Mouse (Mus musculus) G1E (cell line): ENCODE results near the gene Sst. TPM values are rescaled to one million over a fixed set of nuclear protein-coding genes. Genes with fewer than 3 reads are reported as not detected.

Source experiments
- ATAC-seq: 2 replicates; pipeline ENCODE4 v1.8.0; 2016; ENCODE audit warnings: mild to moderate bottlenecking; ENCODE audit not compliant: insufficient number of reproducible peaks, poor library complexity, low FRiP score, severe bottlenecking; ENCODE audit errors: extremely low read depth
- DNase-seq: peaks from one replicate; pipeline ENCODE4 v3.0.0; 2012; ENCODE audit warnings: low spot score
- H3K27me3 ChIP-seq: 2 replicates; pipeline ENCODE4 v1.6.1; 2012; ENCODE audit warnings: mild to moderate bottlenecking, low read length, inconsistent platforms; ENCODE audit not compliant: insufficient read depth
- H3K36me3 ChIP-seq: replicated peaks from 2 replicates; pipeline ENCODE3; 2012; ENCODE audit warnings: mild to moderate bottlenecking, inconsistent platforms
- H3K4me1 ChIP-seq: 2 replicates; pipeline ENCODE4 v1.6.1; 2012; ENCODE audit warnings: low read depth, low read length, inconsistent platforms, mixed read lengths; ENCODE audit not compliant: insufficient read depth
- H3K4me3 ChIP-seq: 2 replicates; pipeline ENCODE4 v1.5.1; 2012; ENCODE audit warnings: low read depth, mild to moderate bottlenecking, inconsistent platforms, low read length, moderate library complexity, mixed read lengths
- H3K9me3 ChIP-seq: replicated peaks from 2 replicates; pipeline ENCODE4 v1.6.1; 2012; ENCODE audit warnings: inconsistent platforms
- CTCF ChIP-seq: IDR thresholded peaks from 2 replicates; pipeline ENCODE4 v1.5.1; 2012; ENCODE audit warnings: low read depth, low read length, inconsistent platforms, mixed read lengths
- GATA1 ChIP-seq: IDR thresholded peaks from 2 replicates; pipeline ENCODE4 v1.6.1; 2012; ENCODE audit warnings: borderline replicate concordance, low read length, inconsistent platforms, mixed read lengths
- GATA2 ChIP-seq: IDR thresholded peaks from 2 replicates; pipeline ENCODE4 v1.6.1; 2012; ENCODE audit warnings: low read depth, low read length, inconsistent platforms, borderline replicate concordance
- POLR2AphosphoS5 ChIP-seq: IDR thresholded peaks from 2 replicates; pipeline ENCODE4 v1.6.1; 2012; ENCODE audit warnings: low read depth, low read length, inconsistent platforms; ENCODE audit not compliant: insufficient replicate concordance
- TAL1 ChIP-seq: conservative IDR thresholded peaks from 2 replicates; pipeline ENCODE4 v1.6.1; 2012; ENCODE audit warnings: low read depth, low read length, inconsistent platforms, mixed read lengths
- polyA plus RNA-seq: library from polyadenylated mRNA; stranded (reverse); fragments of >175 nt; gene quantifications from 2 replicates; pipeline ENCODE4 v1.2.3, GENCODE M21; 2012
- total RNA-seq, 2 experiments: library from RNA; stranded (forward) in 1 of 2; stranded (reverse) in 1 of 2; fragments of 200-1000 nt in 1 of 2; fragments of >200 nt in 1 of 2; fragmentation: Nextera tagmentation in 1 of 2; gene quantifications; 2 replicates each; pipeline ENCODE4 v1.2.3; 2014 to 2017

The Sst gene
- total and polyA plus RNA-seq, 3 experiments: not detected

- TF ChIP-seq POLR2AphosphoS5: no peak
- no peak for TF ChIP-seq TAL1
- TF ChIP-seq CTCF: no peak
- no peak for TF ChIP-seq GATA1
- TF ChIP-seq GATA2: no peak
- no peak overlapping the region for H3K4me3 ChIP-seq
- H3K9me3 ChIP-seq: peaks cover 19% of the 10 kb centered on the region
- H3K4me1 ChIP-seq: no peaks in the 10 kb centered on the region
- H3K27me3 ChIP-seq: no peaks in the 10 kb centered on the region
- no peak for DNase-seq
- H3K36me3 ChIP-seq: no peaks in the 10 kb centered on the region
- no peak for ATAC-seq
Measured at GRCm38 (mm10) chr16:23890151-23890550, 607 bp downstream of the Sst start.

GRCm38 (mm10) chr16:23887910-23888579, 2.7 kb downstream of the Sst start:
- Histone ChIP-seq H3K36me3 (no peaks in the 10 kb centered on the region), H3K27me3 (no peaks in the 10 kb centered on the region), H3K9me3 (peaks cover 21% of the 10 kb centered on the region), H3K4me1 (no peaks in the 10 kb centered on the region), H3K4me3 (no peak overlapping the region)
- DNase-seq: no peak
- no peak for ATAC-seq
- no peak for TF ChIP-seq POLR2AphosphoS5
- no peak for TF ChIP-seq GATA2
- TF ChIP-seq GATA1: no peak
- TF ChIP-seq CTCF: no peak
- TF ChIP-seq TAL1: no peak

DNA sequence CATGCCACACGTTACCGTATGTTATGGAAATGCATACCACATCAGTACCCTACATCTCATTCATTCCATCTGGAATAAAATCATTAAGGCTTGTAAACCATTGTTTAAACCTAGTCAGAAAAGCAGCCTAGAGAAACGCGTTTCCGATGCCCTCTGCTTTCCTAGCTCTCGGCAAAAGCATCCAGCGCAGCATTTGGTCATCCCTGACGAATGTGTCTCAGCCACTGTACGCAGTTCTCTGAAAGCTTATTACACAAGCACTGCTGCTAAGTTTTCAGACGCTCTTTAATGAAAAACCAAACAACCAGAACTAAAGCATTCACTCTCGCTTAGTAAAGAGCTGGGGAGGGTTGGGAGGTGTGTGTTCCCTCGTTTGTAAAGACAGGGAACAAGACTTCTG, 5.7 kb downstream of the Sst start:
- ATAC-seq: no peak

GRCm38 (mm10) chr16:23855242-23855641, 35.5 kb downstream of the Sst start:
- H3K4me1 ChIP-seq: no peaks in the 10 kb centered on the region
- ATAC-seq (no peak), DNase-seq (no peak)
- no peaks in the 10 kb centered on the region for H3K27me3 ChIP-seq
- H3K36me3 ChIP-seq: no peaks in the 10 kb centered on the region
- H3K9me3 ChIP-seq: peaks cover 8% of the 10 kb centered on the region
- no peak for TF ChIP-seq TAL1
- H3K4me3 ChIP-seq: no peak overlapping the region

More for the DNA sequence above, 5.7 kb downstream of the Sst start:
- Histone ChIP-seq H3K4me3 (no peak overlapping the region), H3K9me3 (peaks cover 14% of the 10 kb centered on the region; the same call in 1 of the 2 replicates), H3K36me3 (no peaks in the 10 kb centered on the region), H3K4me1 (no peaks in the 10 kb centered on the region), H3K27me3 (no peaks in the 10 kb centered on the region)
- no peak for DNase-seq
- TF ChIP-seq GATA1: no peak
- no peak for TF ChIP-seq TAL1
- no peak for TF ChIP-seq CTCF
- TF ChIP-seq GATA2: no peak
- no peak for TF ChIP-seq POLR2AphosphoS5

GRCm38 (mm10) chr16:23849720-23850119, 41.0 kb downstream of the Sst start:
- DNase-seq (no peak), ATAC-seq (no peak)
- no peak overlapping the region for H3K4me3 ChIP-seq
- TF ChIP-seq TAL1 (no peak), GATA1 (no peak), POLR2AphosphoS5 (no peak), CTCF (no peak), GATA2 (no peak)
- H3K9me3 ChIP-seq: peaks cover 11% of the 10 kb centered on the region
- H3K36me3 ChIP-seq: no peaks in the 10 kb centered on the region
- no peaks in the 10 kb centered on the region for H3K4me1 ChIP-seq
- H3K27me3 ChIP-seq: no peaks in the 10 kb centered on the region

DNA sequence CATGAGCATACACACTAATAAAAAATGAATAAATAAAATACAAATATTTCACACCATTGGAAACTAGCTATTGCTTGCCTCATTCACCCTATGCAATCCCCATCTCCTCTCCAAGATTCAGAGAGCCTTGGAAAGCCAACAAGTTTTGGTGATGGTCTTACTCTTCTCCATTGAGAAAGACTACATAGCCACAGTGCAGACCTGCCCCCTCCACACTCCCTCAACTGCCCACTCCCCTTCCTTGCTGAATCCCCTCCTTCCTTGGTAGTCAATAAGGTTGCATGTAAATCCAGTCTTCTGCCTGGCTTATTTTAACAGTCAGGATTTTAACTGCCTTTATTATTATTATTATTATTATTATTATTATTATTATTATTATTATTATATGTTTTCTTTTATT, 41.6 kb downstream of the Sst start:
- Histone ChIP-seq H3K4me3 (no peak overlapping the region), H3K4me1 (no peaks in the 10 kb centered on the region), H3K9me3 (peaks cover 12% of the 10 kb centered on the region), H3K27me3 (no peaks in the 10 kb centered on the region), H3K36me3 (no peaks in the 10 kb centered on the region)
- TF ChIP-seq CTCF (no peak), GATA1 (no peak), GATA2 (no peak)
- ATAC-seq: no peak
- DNase-seq: no peak

DNA sequence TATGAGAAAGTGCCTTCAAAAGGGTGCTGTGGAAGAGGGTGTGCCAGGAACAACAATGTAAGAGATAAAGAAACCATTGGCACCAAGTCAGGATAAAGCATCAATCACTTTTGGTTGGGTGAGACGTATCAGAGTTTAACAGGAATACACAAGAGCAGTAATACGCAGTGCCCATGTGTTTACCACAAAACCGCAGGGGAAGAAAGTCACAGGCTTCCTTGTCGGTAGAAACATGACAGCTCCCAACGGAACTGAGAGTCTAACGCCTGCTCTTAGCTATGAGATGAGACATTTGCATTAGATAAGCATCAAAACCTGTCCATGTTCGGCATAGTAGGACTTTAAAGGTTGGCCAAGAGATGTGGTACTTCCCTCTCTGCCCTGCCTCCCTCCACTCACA, 46.1 kb downstream of the Sst start:
- no peak for DNase-seq
- TF ChIP-seq POLR2AphosphoS5 (no peak), GATA1 (no peak), TAL1 (no peak), CTCF (no peak), GATA2 (no peak)
- H3K27me3 ChIP-seq: no peaks in the 10 kb centered on the region
- ATAC-seq: no peak
- H3K36me3 ChIP-seq: no peaks in the 10 kb centered on the region
- H3K9me3 ChIP-seq: peaks cover 15% of the 10 kb centered on the region
- no peaks in the 10 kb centered on the region for H3K4me1 ChIP-seq
- no peak overlapping the region for H3K4me3 ChIP-seq
